Mouse (Mus musculus): ENCODE data around the gene Psg16. TPM values are rescaled to one million over a fixed set of nuclear protein-coding genes. Genes with fewer than 3 reads are reported as not detected.

Psg16 gene
- total and polyA plus RNA-seq, 3 experiments = 0.27 TPM; not detected in 2

GRCm38 (mm10) chr7:17050491-17050890, 23.3 kb upstream of the Psg16 start:
- Histone ChIP-seq H3K4me1 (ENCODE audit: control insufficient read depth in 1 of 2, insufficient read depth in 2 of 2) (peaks cover 3 to 16% of the 10 kb centered on the region in 2 experiments; a peak in 3 of 4 replicates), H3K9ac (ENCODE audit: insufficient read depth, low read depth) (no peak overlapping the region), H3K27me3 (replicated peaks) (no peaks in the 10 kb centered on the region), H3K27ac (ENCODE audit: insufficient read depth, low read depth) (no peak overlapping the region), H3K4me3 (replicated peaks in 1 of 3; ENCODE audit: low read depth in 2 of 3, low read length in 2 of 3, poor library complexity in 1 of 3) (no peak overlapping the region), H3K4me2 (ENCODE audit: insufficient read depth, low read depth, poor library complexity, severe bottlenecking) (no peak overlapping the region), H3K79me2 (replicated peaks; ENCODE audit: control insufficient read depth, extremely low read depth, insufficient read depth, poor library complexity, severe bottlenecking) (no peaks in the 10 kb centered on the region), H3K36me3 (replicated peaks in 1 of 2; ENCODE audit: control insufficient read depth in 1 of 2, insufficient read depth in 1 of 2, low read length in 1 of 2) (no peaks in the 10 kb centered on the region), H3K9me3 (replicated peaks; ENCODE audit: low read length) (peaks cover 7% of the 10 kb centered on the region)
- dilution Hi-C loops (cut with MboI; ENCODE audit: extremely low pct_ligation_motif_present, extremely low pct_unique_long_range_greater_than_20kb, low sequenced_read_pairs) (no loop called here), in situ Hi-C loops (cut with MboI; ENCODE audit: low pct_ligation_motif_present, low pct_unique_long_range_greater_than_20kb, low sequenced_read_pairs) (no loop called here)
- DNase-seq (ENCODE audit: extremely low read depth) = no peak
- TF ChIP-seq MAFK (IDR thresholded peaks at IDR 0.05; ENCODE audit: insufficient replicate concordance, low read length) = no peak
- TF ChIP-seq ZKSCAN1 (IDR thresholded peaks at IDR 0.05; ENCODE audit: borderline replicate concordance, low read depth, low read length) = no peak
- TF ChIP-seq USF2 (conservative IDR thresholded peaks at IDR 0.05; ENCODE audit: low read depth, low read length) = no peak
- no peak for TF ChIP-seq TBP (conservative IDR thresholded peaks at IDR 0.05; ENCODE audit: low read depth, low read length)
- TF ChIP-seq IRF4 (IDR thresholded peaks at IDR 0.05; ENCODE audit: low read depth, low read length) = no peak
- no peak for TF ChIP-seq CHD1 (IDR thresholded peaks at IDR 0.05; ENCODE audit: low read depth, low read length)
- no peak for TF ChIP-seq HCFC1 (IDR thresholded peaks at IDR 0.05; ENCODE audit: low read depth, low read length)
- TF ChIP-seq ETS1 (conservative IDR thresholded peaks at IDR 0.05; ENCODE audit: low read depth, low read length) = no peak
- TF ChIP-seq MAX (IDR thresholded peaks at IDR 0.05; ENCODE audit: low read length) = no peak
- TF ChIP-seq MEF2A (IDR thresholded peaks at IDR 0.05; ENCODE audit: borderline replicate concordance, low read depth, low read length) = no peak
- no peak for TF ChIP-seq PAX5 (IDR thresholded peaks at IDR 0.05; ENCODE audit: low read length)
- TF ChIP-seq NELFE (IDR thresholded peaks at IDR 0.05; ENCODE audit: low read depth, low read length) = no peak
- no peak for TF ChIP-seq KAT2A (IDR thresholded peaks at IDR 0.05; ENCODE audit: insufficient replicate concordance, low read length)
- TF ChIP-seq GABPA (IDR thresholded peaks at IDR 0.05; ENCODE audit: insufficient replicate concordance, low read depth, low read length) = no peak
- no peak for TF ChIP-seq EP300 (IDR thresholded peaks at IDR 0.05; ENCODE audit: low read length)
- no peak for TF ChIP-seq MYC (IDR thresholded peaks at IDR 0.05; ENCODE audit: low read depth, low read length)
- TF ChIP-seq BHLHE40 (IDR thresholded peaks at IDR 0.05; ENCODE audit: low read depth, low read length) = no peak
- TF ChIP-seq SMC3 (IDR thresholded peaks at IDR 0.05; ENCODE audit: low read depth, low read length) = no peak
- TF ChIP-seq ZC3H11A (IDR thresholded peaks at IDR 0.05; ENCODE audit: low read depth, low read length) = no peak

- Histone ChIP-seq H3K79me2 (replicated peaks; ENCODE audit: control insufficient read depth, extremely low read depth, insufficient read depth, poor library complexity, severe bottlenecking) (no peaks in the 10 kb centered on the region), H3K4me3 (replicated peaks in 1 of 3; ENCODE audit: low read depth in 2 of 3, low read length in 2 of 3, poor library complexity in 1 of 3) (no peak overlapping the region), H3K4me1 (ENCODE audit: control insufficient read depth in 1 of 2, insufficient read depth in 2 of 2) (peaks cover 3 to 16% of the 10 kb centered on the region in 2 experiments; a peak in 3 of 4 replicates), H3K9ac (ENCODE audit: insufficient read depth, low read depth) (no peak overlapping the region; the same call in 1 of the 2 replicates), H3K4me2 (ENCODE audit: insufficient read depth, low read depth, poor library complexity, severe bottlenecking) (peak overlapping the region; percentile 64), H3K27me3 (replicated peaks) (no peaks in the 10 kb centered on the region), H3K27ac (ENCODE audit: insufficient read depth, low read depth) (no peak overlapping the region), H3K36me3 (replicated peaks in 1 of 2; ENCODE audit: control insufficient read depth in 1 of 2, insufficient read depth in 1 of 2, low read length in 1 of 2) (no peaks in the 10 kb centered on the region), H3K9me3 (replicated peaks; ENCODE audit: low read length) (peaks cover 7% of the 10 kb centered on the region)
- TF ChIP-seq IRF4 (IDR thresholded peaks at IDR 0.05; ENCODE audit: low read depth, low read length) (peak; percentile 43; the same call in 1 of the 2 replicates), MAZ (IDR thresholded peaks at IDR 0.05; ENCODE audit: low read depth, low read length) (0 out of 2 replicates have a peak, but pooled peaks have one; percentile 25), SMC3 (IDR thresholded peaks at IDR 0.05; ENCODE audit: low read depth, low read length) (peak; percentile 56), E2F4 (IDR thresholded peaks at IDR 0.05; ENCODE audit: insufficient replicate concordance, low read depth, low read length) (no peak), CTCF (conservative IDR thresholded peaks at IDR 0.05 in 1 of 2, IDR thresholded peaks at IDR 0.05 in 1 of 2; ENCODE audit: low read depth in 2 of 2, low read length in 2 of 2) (peak; percentile 45 to 80), EP300 (IDR thresholded peaks at IDR 0.05; ENCODE audit: low read length) (no peak), TCF12 (IDR thresholded peaks at IDR 0.05; ENCODE audit: low read depth, low read length) (peak; percentile 40; the same call in 1 of the 2 replicates), RAD21 (IDR thresholded peaks at IDR 0.05; ENCODE audit: low read depth, low read length) (peak; percentile 32)
- dilution Hi-C loops (cut with MboI; ENCODE audit: extremely low pct_ligation_motif_present, extremely low pct_unique_long_range_greater_than_20kb, low sequenced_read_pairs) (no loop called here), in situ Hi-C loops (cut with MboI; ENCODE audit: low pct_ligation_motif_present, low pct_unique_long_range_greater_than_20kb, low sequenced_read_pairs) (no loop called here)
- peak; percentile 54 for DNase-seq (ENCODE audit: extremely low read depth)
These were observed 22.8 kb upstream of the Psg16 start for GRCm38 (mm10) chr7:17050933-17051594.
